Mouse (Mus musculus) testis, postnatal 14 days (tissue): ENCODE measurements around the gene Xbp1.
"Not testable (repeated sequence)": the region's sequence is repeated elsewhere in the genome, so short reads cannot be mapped to it uniquely, and the experiment has no call there.

Source experiments
- DNase-seq: peaks from one replicate; pipeline ENCODE4 v3.0.0; 2021; ENCODE audit warnings: low spot score

The Xbp1 gene

DNA sequence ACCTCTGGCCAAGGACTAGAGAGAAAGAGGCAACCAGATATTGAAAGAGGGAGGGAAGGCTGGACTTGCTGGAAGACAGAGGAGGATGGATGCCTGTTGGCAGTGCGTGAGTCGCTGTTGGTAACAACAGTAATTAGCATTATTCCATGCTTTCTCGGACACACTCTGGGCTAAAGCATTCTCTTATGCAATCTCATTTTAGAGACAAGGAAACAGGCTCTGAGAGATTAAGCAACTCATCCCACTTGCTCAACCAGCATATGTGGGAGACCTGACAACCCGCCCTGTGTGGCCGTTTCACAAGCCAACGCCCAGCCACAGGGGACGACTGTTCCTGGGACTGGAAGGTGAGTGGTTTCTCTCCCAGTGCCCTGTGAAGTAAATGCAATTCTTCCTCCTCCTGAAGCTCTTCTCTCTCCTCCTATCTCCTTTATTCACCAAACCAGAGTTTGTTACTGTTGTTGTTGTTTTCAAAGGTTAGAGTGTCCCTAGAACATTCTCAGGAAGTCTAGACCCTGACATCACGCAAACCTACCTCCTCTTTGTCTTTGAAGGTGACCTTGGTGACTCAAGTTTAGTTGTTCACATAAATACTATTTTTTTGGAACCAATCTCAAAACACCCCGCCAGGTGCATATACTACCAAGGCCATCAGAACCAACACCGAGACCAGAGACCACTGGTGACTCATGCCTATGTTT lies 18.0 kb upstream of the Xbp1 start:
- no peak for DNase-seq

GRCm38 (mm10) chr11:5505856-5506575 lies 14.4 kb upstream of the Xbp1 start:
- DNase-seq = no peak

- DNase-seq = no peak
Measured at GRCm38 (mm10) chr11:5509215-5510098, 11.0 kb upstream of the Xbp1 start.

GRCm38 (mm10) chr11:5510099-5510391 lies 10.4 kb upstream of the Xbp1 start:
- no peak for DNase-seq

DNA sequence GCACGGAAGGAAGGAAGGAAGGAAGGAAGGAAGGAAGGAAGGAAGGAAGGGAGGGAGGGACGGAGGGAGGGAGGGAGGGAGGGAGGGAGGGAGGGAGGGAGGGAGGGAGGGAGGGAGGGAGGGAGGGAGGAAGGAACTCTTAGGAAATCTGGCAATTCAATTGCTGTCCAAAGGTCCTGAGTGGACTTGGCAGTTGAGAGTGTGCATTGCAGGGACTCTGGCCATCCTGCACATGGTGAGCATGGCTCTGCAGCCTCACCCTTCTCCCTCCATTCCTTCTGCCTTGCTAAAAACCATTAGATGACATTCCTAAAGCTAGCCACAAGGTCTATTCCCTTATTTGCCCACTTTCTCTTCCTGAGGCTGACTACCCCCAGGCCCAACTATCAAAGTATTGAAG lies 9.8 kb upstream of the Xbp1 start:
- DNase-seq = not testable (repeated sequence)

DNA sequence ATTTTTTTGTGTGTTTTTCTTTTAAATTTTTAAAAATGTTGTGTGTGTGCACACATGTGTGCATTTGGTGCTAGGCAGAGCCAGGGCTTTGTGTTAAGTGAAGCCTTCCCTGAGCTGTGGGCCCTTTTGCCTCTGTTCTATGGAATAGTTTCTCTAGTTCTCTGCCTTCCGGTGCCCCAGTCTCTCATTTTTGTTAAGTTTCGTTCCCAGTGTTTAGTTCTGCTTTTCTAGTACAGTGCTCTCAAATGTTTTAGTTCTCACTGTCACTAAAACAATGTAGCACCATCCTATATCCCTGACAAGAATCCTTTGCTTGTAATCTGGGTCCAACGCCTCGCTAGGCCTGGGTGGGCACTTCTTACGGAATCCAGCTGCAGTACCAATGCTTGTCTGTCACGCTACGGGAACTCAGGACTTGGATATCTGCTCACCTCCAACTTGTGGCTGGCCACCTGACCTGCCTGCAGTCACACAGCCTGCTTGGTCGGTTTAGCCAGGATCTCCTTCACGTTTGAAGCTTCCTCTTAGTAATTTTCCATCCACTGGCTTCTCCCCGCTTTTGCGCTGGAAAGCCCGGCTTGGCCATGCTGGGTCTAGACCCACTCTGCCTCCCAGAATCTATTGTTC lies 8.2 kb upstream of the Xbp1 start:
- DNase-seq = no peak

GRCm38 (mm10) chr11:5512961-5513360 lies 7.5 kb upstream of the Xbp1 start:
- no peak for DNase-seq

DNA sequence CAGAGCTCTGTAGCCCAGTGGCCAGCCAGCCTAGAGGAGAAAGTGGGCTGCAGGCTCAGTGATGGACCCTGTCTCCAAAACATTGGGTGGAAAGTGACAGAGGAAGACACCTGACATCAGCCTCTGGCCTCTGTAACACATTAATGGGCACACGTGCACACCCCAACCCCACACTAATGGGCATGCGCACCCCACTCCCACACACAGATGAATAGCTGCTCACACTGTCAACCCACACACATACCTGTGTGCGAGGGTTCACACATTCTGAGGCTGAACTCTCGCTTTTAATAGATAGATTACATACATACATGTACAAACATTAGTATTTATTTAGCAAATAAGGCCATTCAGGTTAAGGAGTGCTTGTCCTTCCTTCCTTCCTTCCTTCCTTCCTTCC lies 6.4 kb upstream of the Xbp1 start:
- DNase-seq = no peak

- DNase-seq = no peak
Measured at GRCm38 (mm10) chr11:5515196-5515595, 5.3 kb upstream of the Xbp1 start.

DNA sequence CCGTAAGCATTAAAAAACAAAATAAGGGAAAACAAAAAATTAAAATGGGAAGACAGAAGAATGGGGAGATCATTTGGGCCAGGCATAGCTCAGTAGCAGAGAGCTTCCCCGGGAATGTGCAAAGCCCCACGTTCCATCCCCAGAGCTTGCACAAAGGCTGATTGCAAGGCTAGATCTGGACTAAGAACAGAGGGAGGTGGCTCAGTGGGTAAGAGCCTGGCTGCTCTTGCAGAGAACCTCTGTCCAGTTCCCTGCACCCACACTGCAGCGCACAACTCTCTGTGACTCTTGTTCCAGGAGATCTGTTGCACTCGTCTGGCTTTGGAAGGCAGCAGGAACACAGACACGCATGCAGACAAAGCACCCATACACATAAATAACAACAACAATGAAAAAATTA lies 4.8 kb upstream of the Xbp1 start:
- no peak for DNase-seq

DNA sequence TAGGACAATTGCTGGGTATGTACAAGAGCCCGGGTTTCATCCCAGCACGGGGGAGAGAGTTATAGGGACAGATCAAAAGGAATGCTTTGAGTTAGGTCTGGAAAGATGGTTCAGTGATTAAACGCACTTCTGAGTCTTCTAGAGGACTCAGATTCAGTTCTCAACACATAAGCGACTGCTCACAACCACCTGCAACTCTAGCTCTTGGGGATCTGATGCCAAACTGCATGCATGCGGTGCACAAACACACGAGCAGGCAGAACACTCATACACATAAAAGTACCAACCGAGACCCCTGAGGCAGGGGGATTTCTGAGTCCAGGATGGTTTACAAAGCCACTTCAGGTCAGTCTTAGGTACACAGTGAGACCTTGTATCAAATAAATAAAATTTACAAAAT lies 4.3 kb upstream of the Xbp1 start:
- DNase-seq = no peak

- no peak for DNase-seq
Measured at GRCm38 (mm10) chr11:5516617-5517016, 3.8 kb upstream of the Xbp1 start.

DNA sequence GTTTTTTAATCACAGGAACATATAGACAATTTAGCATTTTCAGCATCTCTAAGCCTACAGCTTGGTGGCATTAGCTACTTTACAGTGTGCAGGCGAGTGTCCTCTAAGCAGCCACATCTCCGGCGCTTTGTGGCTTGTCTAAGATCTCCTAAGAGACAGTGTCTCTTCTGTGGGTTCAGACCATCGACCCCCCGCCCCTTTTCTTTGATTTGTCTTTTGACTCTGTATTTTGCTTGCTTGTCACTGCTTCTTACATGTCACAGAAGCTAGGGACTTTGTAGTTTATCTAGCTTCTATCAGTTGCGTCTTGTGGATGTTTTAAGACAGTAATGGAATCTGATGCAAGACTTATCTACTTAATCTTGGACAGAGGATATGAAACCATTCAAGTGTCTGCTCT lies 3.1 kb upstream of the Xbp1 start:
- DNase-seq = no peak

GRCm38 (mm10) chr11:5519681-5520080 lies 778 bp upstream of the Xbp1 start:
- no peak for DNase-seq

DNA sequence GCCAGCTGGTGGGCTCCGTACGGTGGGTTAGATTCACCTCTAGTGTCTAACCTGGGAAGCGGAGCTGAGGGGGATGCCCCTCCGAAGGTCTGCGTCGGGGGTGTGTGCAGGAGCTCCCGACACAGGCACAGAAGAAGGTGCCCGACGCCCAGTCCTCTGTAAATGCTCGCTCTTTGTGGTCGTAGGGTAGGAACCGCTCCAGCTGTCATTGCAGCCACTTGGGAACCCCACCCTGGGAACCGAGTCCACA lies 732 bp downstream of the Xbp1 start:
- no peak for DNase-seq

DNA sequence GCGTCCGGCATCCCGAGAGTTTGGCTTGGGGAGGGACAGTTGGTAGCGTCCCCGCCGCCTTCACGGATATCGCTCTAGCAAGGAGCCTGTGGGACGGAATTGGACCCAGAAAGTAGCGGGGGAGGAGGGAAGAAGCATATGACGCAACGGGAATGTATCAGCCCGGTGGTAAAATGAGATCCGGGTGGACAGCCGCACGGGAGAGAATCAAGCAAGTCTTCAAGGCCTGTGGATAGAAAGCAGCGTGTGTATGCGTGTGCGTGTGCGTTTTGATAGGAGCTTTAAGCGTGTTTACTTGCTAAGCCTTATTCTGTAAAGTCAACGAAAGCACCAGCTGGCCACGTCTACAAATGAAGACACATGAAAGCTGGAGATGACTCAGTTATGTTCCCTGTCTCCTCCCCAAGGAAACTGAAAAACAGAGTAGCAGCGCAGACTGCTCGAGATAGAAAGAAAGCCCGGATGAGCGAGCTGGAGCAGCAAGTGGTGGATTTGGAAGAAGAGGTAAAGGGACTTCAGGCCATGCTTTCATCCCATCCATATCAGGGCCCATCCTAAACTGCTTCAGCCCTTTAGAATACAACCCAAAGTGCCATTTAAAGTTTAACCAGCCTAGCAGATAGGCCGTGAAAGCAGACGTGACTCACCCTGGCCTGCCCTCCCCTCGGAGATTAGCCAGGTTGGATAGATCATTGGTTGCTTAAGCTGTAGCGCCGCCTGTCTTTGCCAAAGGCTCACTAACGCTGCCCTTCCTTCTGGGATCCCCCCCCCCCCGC lies 1.2 kb downstream of the Xbp1 start:
- DNase-seq = peak; percentile 53

- no peak for DNase-seq
Measured at GRCm38 (mm10) chr11:5522798-5523415, 2.4 kb downstream of the Xbp1 start.

- DNase-seq = no peak
Measured at GRCm38 (mm10) chr11:5525418-5525817, 5.0 kb downstream of the Xbp1 start.

GRCm38 (mm10) chr11:5526573-5527439 lies 6.3 kb downstream of the Xbp1 start:
- no peak for DNase-seq

GRCm38 (mm10) chr11:5527865-5528523 lies 7.5 kb downstream of the Xbp1 start:
- DNase-seq = no peak
